Mouse (Mus musculus) forebrain, postnatal 0 days (tissue): ENCODE measurements at regions not wholly inside any gene's neighbourhood (a gene's known extent, or its start where the extent isn't known, plus 50 kb on each side); places are given as distances from the start of the nearest gene placed in this dataset.

ENCODE experiments used
- ATAC-seq: fragments of 200-750 bp; cut with Nextera tagmentation; 2 replicates; pipeline ENCODE4 v1.8.0; 2017; ENCODE audit warnings: mild to moderate bottlenecking, moderate library complexity
- DNase-seq: peaks from one replicate; pipeline ENCODE4 v3.0.0-alpha.2; 2015
- H3K27ac ChIP-seq: fragments of 300-500 bp; sonication (generic); 2 replicates; pipeline ENCODE4 v1.5.1; 2014; ENCODE audit warnings: low read depth, mild to moderate bottlenecking, antibody characterized with exemption, low read length, moderate library complexity, mixed read lengths
- H3K27me3 ChIP-seq: fragments of 300-500 bp; sonication (generic); 2 replicates; pipeline ENCODE4 v1.6.1; 2014; ENCODE audit warnings: mild to moderate bottlenecking, low read length, mixed read lengths; ENCODE audit not compliant: insufficient read depth
- H3K36me3 ChIP-seq: fragments of 300-500 bp; sonication (generic); 2 replicates; pipeline ENCODE4 v1.6.1; 2014; ENCODE audit warnings: mild to moderate bottlenecking, moderate library complexity; ENCODE audit not compliant: insufficient read depth
- H3K4me1 ChIP-seq: fragments of 300-500 bp; sonication (generic); 2 replicates; pipeline ENCODE4 v1.6.1; 2014; ENCODE audit warnings: antibody characterized with exemption; ENCODE audit not compliant: insufficient read depth
- H3K4me2 ChIP-seq: fragments of 300-500 bp; sonication (generic); 2 replicates; pipeline ENCODE4 v1.6.1; 2014; ENCODE audit warnings: low read depth, mild to moderate bottlenecking, moderate library complexity
- H3K4me3 ChIP-seq: fragments of 300-500 bp; sonication (generic); 2 replicates; pipeline ENCODE4 v1.5.1; 2014; ENCODE audit warnings: low read depth, low read length, mixed read lengths
- H3K9ac ChIP-seq: fragments of 300-500 bp; sonication (generic); 2 replicates; pipeline ENCODE4 v1.6.1; 2014; ENCODE audit warnings: mild to moderate bottlenecking
- H3K9me3 ChIP-seq: fragments of 300-500 bp; sonication (generic); 2 replicates; pipeline ENCODE4 v1.6.1; 2016; ENCODE audit warnings: low read length
- CTCF ChIP-seq: sonication (generic); IDR thresholded peaks from 2 replicates; pipeline ENCODE4 v1.5.1; 2016; ENCODE audit warnings: antibody characterized with exemption, control low read depth, low read depth
- WGBS: fragments of 180-500 bp; shearing (Covaris S2); extraction: QIAGEN DNeasy Blood & Tissue Kit; methylation state at CpG from one replicate; pipeline ENCODE4 v1.1.7; 2014; 5-methylcytosine and 5-hydroxymethylcytosine counted together

DNA sequence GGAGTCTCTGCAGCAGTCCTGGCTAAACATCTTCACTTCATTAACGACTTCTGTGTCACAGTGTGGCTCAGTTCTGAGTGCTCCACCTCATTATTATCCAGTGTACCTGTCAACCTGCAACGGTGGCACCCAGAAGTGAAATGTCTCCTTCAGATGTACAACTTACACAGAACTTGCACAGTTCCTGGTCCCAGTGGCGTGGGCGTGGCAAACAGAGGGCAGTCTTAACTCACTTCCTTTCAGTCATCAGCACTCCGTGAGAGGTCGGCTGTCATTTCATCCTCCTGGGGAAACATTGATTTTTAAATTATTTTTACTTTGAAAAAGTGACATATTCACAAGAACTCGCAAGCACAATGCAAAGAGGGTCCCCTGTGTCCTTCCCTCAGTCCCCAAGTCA, 103.6 kb upstream of the Teddm2 start:
- Histone ChIP-seq H3K9ac (no peak overlapping the region), H3K4me1 (no peaks in the 10 kb centered on the region), H3K4me3 (no peak overlapping the region), H3K36me3 (no peaks in the 10 kb centered on the region), H3K4me2 (no peak overlapping the region), H3K27ac (no peak overlapping the region), H3K9me3 (no peaks in the 10 kb centered on the region), H3K27me3 (no peaks in the 10 kb centered on the region)
- DNase-seq (no peak), ATAC-seq (no peak)
- TF ChIP-seq CTCF: no peak
- 82% methylated on average over 7 of the region's 7 CpGs for WGBS

DNA sequence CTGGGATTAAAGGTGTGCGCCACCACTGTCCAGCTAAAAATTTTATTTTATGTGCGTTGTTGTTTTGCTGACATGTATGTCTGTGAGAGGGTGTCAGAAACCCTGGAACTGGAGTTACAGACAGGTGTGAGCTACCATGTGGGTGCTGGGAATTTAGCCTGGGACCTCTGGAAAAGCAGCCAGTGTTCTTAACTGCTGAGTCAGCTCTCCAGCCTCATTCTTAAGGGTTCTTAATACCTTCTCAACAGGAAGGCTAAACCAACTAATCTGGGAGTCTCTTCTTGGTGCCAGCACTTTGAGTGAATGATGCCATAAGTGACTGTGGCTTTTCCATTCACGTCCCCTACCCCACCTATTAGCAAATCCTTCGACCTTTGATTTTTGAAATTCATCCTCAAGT, 104.6 kb upstream of the Teddm2 start:
- Histone ChIP-seq H3K4me2 (no peak overlapping the region), H3K4me3 (no peak overlapping the region), H3K9me3 (no peaks in the 10 kb centered on the region), H3K27ac (no peak overlapping the region), H3K9ac (no peak overlapping the region), H3K4me1 (no peaks in the 10 kb centered on the region), H3K27me3 (no peaks in the 10 kb centered on the region), H3K36me3 (no peaks in the 10 kb centered on the region)
- no peak for TF ChIP-seq CTCF
- WGBS: 96% methylated on average over 4 of the region's 4 CpGs
- no peak for ATAC-seq
- DNase-seq: no peak

DNA sequence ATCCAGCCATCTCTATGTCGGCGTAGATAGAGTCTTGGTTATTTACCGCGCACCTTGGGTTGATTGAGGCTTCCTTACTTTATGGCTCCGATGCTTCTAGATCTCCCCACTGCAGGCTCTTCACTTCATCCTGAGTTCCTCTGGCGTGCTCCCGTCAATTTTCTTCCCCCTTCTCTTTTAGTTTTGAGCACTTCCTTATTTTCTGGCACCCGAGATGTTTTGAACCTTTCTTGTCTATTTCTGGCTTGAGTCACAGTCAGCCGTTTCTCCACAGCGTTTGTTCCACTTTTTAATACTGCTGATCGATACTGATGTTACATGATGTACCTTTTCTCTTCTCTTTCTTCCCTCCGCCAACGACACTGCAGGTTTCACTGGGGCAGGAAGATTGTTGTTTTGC, 106.0 kb upstream of the Teddm2 start:
- Histone ChIP-seq H3K27me3 (no peaks in the 10 kb centered on the region), H3K9ac (no peak overlapping the region), H3K4me1 (no peaks in the 10 kb centered on the region), H3K4me3 (no peak overlapping the region), H3K27ac (no peak overlapping the region), H3K9me3 (no peaks in the 10 kb centered on the region), H3K4me2 (no peak overlapping the region), H3K36me3 (no peaks in the 10 kb centered on the region)
- ATAC-seq (no peak), DNase-seq (no peak)
- WGBS: 87% methylated on average over 13 of the region's 13 CpGs
- TF ChIP-seq CTCF: no peak

DNA sequence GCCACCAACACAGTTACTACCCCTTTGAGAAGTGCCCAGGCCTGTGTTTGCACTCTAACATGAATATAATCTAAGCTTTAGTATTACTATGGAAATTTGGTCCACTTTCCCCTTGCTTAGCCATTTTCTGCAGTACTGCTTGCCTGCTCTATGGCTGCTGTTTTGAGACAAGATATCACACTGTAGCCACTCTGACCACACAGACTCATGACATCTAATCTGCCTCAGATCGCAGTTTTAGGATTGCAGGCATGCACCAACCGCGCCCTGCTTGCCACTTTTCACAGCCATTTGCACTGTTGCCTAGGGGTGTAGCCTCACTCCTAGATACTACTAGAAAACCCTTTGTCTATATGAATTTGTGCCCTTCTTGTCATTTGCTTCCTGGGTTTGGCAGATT, 107.4 kb upstream of the Teddm2 start:
- Histone ChIP-seq H3K9me3 (no peaks in the 10 kb centered on the region), H3K9ac (no peak overlapping the region), H3K27ac (no peak overlapping the region), H3K4me1 (no peaks in the 10 kb centered on the region), H3K4me2 (no peak overlapping the region), H3K27me3 (no peaks in the 10 kb centered on the region), H3K4me3 (no peak overlapping the region), H3K36me3 (no peaks in the 10 kb centered on the region)
- TF ChIP-seq CTCF: no peak
- WGBS: 93% methylated on average over 3 of the region's 3 CpGs
- ATAC-seq (no peak), DNase-seq (no peak)

DNA sequence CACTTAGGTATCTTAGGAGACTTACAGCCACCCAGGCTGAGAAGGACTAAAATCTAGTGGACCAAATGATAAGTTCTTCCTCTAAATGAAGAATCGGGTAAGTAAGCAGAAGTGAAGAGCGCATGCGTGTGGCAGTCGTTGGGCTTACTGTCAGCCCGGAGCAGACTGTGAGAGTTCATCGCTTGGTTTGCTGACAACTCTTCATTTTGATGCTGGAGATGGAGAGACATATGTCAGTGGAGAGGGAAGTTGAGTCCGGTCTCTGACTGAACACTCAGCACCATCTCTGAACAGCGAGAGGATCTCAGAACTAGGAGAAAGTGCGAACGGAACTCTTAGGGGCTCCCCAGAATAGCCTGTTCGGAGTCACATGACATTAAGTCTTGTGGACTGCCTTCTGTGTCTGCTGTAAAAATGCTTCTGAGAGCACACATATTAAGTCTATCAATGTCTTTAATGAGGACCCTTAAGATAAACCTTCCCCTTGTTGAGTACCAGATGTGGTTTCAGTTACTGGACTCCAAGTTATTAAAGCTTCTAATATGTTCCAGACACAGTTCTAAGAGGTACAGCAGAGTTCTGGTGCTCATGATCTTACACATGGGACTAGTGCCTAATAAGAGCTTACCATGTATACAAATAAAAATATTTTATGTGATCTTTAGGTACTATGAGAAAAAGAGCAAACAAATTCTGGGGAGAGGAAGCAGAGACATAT, 108.7 kb upstream of the Teddm2 start:
- Histone ChIP-seq H3K4me1 (no peaks in the 10 kb centered on the region), H3K27ac (no peak overlapping the region), H3K27me3 (no peaks in the 10 kb centered on the region), H3K4me3 (no peak overlapping the region), H3K36me3 (no peaks in the 10 kb centered on the region), H3K9me3 (no peaks in the 10 kb centered on the region), H3K9ac (no peak overlapping the region), H3K4me2 (no peak overlapping the region)
- WGBS: 95% methylated on average over 11 of the region's 11 CpGs
- no peak for ATAC-seq
- no peak for DNase-seq
- no peak for TF ChIP-seq CTCF

DNA sequence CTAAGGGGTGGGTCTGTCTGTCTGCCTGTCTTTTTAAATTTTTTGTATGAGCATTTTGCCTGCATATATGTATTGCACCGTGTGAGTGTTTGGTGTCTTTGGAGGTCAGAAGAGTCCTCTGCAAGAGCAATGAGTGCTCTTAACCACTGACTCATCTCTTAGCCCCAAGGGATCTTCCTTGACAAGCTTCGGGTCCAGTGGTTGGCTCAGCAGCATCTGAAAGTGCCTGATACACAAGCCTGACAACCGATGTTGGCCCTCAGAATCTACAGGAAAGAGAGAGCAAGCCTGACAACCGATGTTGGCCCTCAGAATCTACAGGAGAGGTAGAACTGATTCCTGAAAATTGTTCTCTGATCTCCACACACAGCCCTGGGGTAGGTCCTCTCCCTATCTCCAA, 110.7 kb upstream of the Teddm2 start:
- DNase-seq: no peak
- Histone ChIP-seq H3K4me2 (no peak overlapping the region), H3K9me3 (no peaks in the 10 kb centered on the region), H3K4me3 (no peak overlapping the region), H3K27me3 (no peaks in the 10 kb centered on the region), H3K9ac (no peak overlapping the region), H3K36me3 (no peaks in the 10 kb centered on the region), H3K27ac (no peak overlapping the region), H3K4me1 (no peaks in the 10 kb centered on the region)
- ATAC-seq: no peak
- WGBS: 88% methylated on average over 4 of the region's 4 CpGs
- TF ChIP-seq CTCF: no peak

DNA sequence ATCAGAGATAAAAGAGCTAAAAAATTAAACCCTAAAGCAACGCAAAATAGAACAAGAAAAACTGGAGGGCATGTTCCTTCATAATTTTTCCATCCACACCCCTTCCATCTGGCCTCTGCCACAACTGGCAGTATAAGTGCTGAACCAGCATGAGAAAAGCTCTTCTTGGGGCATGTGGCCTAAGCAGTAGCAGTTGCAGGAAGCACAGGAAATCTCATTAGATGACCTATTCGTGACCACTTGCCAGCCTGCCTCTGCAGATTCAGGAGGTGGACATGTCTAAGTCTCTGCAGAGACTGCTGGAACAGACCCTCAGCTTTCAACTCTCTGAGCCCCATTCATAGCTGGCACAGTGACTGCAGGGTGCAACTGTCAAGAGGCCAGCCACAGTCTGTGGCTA, 116.5 kb upstream of the Teddm2 start:
- H3K36me3 ChIP-seq: no peaks in the 10 kb centered on the region
- no peaks in the 10 kb centered on the region for H3K9me3 ChIP-seq
- no peak for DNase-seq
- WGBS: 76% methylated on average over 2 of the region's 2 CpGs
- H3K4me1 ChIP-seq: no peaks in the 10 kb centered on the region
- H3K4me2 ChIP-seq: no peak overlapping the region
- no peak for TF ChIP-seq CTCF
- H3K9ac ChIP-seq: no peak overlapping the region
- no peak for ATAC-seq
- H3K27ac ChIP-seq: no peak overlapping the region
- H3K27me3 ChIP-seq: no peaks in the 10 kb centered on the region
- H3K4me3 ChIP-seq: no peak overlapping the region
